Mouse (Mus musculus) central nervous system, embryonic 14 days (tissue): Measurements from ENCODE around the gene Rdh5. TPM values are rescaled to one million over a fixed set of nuclear protein-coding genes. Genes with fewer than 3 reads are reported as not detected.

Experiments
- polyA plus RNA-seq: library from polyadenylated mRNA; depleted of rRNA; stranded (reverse); fragments of >200 nt; gene quantifications from 2 replicates; pipeline ENCODE4 v1.2.3, GENCODE M21; 2012; rRNA removed

Gene Rdh5
- polyA plus RNA-seq: 17.9 and 20.8 TPM in 2 replicates

GRCm38 (mm10) chr10:128922822-128923012 is at the start of gene Rdh5:
Rdh5 (minus strand) TSS chr10:128922888.

GRCm38 (mm10) chr10:128960590-128961584 is 38.2 kb upstream of the Rdh5 start, which contains the start of gene Mettl7b:
Mettl7b (minus strand) TSS chr10:128960988.

GRCm38 (mm10) chr10:128933574-128933973 is 10.9 kb upstream of the Rdh5 start, which contains the start of gene Itga7:
Itga7 (plus strand) TSS chr10:128933818.

GRCm38 (mm10) chr10:128923935-128924334 is 1.2 kb upstream of the Rdh5 start, which contains the start of gene Bloc1s1:
Bloc1s1 (minus strand) TSS chr10:128924035.

GRCm38 (mm10) chr10:128900698-128901097 is 22.0 kb downstream of the Rdh5 start, which contains the start of gene Cd63:
Cd63 (plus strand) TSS chr10:128900989.

GRCm38 (mm10) chr10:128891296-128892094 is 31.2 kb downstream of the Rdh5 start, which contains the start of gene Gdf11:
Gdf11 (minus strand) TSS chr10:128891718.

Other genes starting within 250 kb of the Rdh5 start
- 11.9 and 12.8 TPM in 2 replicates for gene Suox, start 248.8 kb downstream of the Rdh5 start, polyA plus RNA-seq
- 99.1 and 109 TPM in 2 replicates for gene Rab5b, start 226.6 kb downstream of the Rdh5 start, polyA plus RNA-seq
- 0.32 and 2.9 TPM in 2 replicates for gene Pmel, start 218.7 kb downstream of the Rdh5 start, polyA plus RNA-seq
- 42.0 and 48.0 TPM in 2 replicates for gene Cdk2, start 217.9 kb downstream of the Rdh5 start, polyA plus RNA-seq
- 9.1 and 13.5 TPM in 2 replicates for gene Dgka, start 178.0 kb downstream of the Rdh5 start, polyA plus RNA-seq
- gene Pym1, start 175.0 kb downstream of the Rdh5 start, polyA plus RNA-seq: 67.1 and 67.8 TPM in 2 replicates
- 0.69 and 0.94 TPM in 2 replicates for gene Mmp19, start 132.0 kb downstream of the Rdh5 start, polyA plus RNA-seq
- 27.9 and 30.6 TPM in 2 replicates for gene Dnajc14, start 118.8 kb downstream of the Rdh5 start, polyA plus RNA-seq
- 25.4 and 29.3 TPM in 2 replicates for gene Tmem198b, start 118.5 kb downstream of the Rdh5 start, polyA plus RNA-seq
- gene Sarnp, start 105.6 kb downstream of the Rdh5 start, polyA plus RNA-seq: 110 and 120 TPM in 2 replicates
- 28.1 and 30.3 TPM in 2 replicates for gene Ormdl2, start 101.2 kb downstream of the Rdh5 start, polyA plus RNA-seq
- 13.5 and 14.0 TPM in 2 replicates for gene Gdf11, start 31.2 kb downstream of the Rdh5 start, polyA plus RNA-seq
- 92.6 and 159 TPM in 2 replicates for gene Cd63, start 21.9 kb downstream of the Rdh5 start, polyA plus RNA-seq
- gene Bloc1s1, start 1.1 kb upstream of the Rdh5 start, polyA plus RNA-seq: 315 and 318 TPM in 2 replicates
- 4.4 and 11.0 TPM in 2 replicates for gene Itga7, start 10.9 kb upstream of the Rdh5 start, polyA plus RNA-seq
- gene Mettl7b, start 38.1 kb upstream of the Rdh5 start, polyA plus RNA-seq: not detected in 2 replicates
- gene Olfr9, start 66.5 kb upstream of the Rdh5 start, polyA plus RNA-seq: not detected in 2 replicates
- gene Olfr763, start 87.9 kb upstream of the Rdh5 start, polyA plus RNA-seq: not detected in 2 replicates
- gene Olfr764-ps1, start 117.0 kb upstream of the Rdh5 start, polyA plus RNA-seq: not detected in 2 replicates
- gene Olfr765, start 127.1 kb upstream of the Rdh5 start, polyA plus RNA-seq: not detected in 2 replicates
- gene Olfr766-ps1, start 146.1 kb upstream of the Rdh5 start, polyA plus RNA-seq: not detected in 2 replicates
- gene Olfr767, start 160.0 kb upstream of the Rdh5 start, polyA plus RNA-seq: not detected in 2 replicates
- gene Olfr768, start 176.5 kb upstream of the Rdh5 start, polyA plus RNA-seq: not detected in 2 replicates
- not detected in 2 replicates for gene Olfr769, start 195.0 kb upstream of the Rdh5 start, polyA plus RNA-seq
- gene Olfr770, start 216.1 kb upstream of the Rdh5 start, polyA plus RNA-seq: not detected in 2 replicates
- not detected in 2 replicates for gene Olfr771, start 241.9 kb upstream of the Rdh5 start, polyA plus RNA-seq